Mouse (Mus musculus): ENCODE data around the gene Prss50. TPM values are rescaled to one million over a fixed set of nuclear protein-coding genes. Genes with fewer than 3 reads are reported as not detected.

Gene Prss50
- polyA plus RNA-seq, 1 experiment from 2014 or later = 0.69 TPM

- 81% methylated on average over 6 of the region's 6 CpGs for WGBS
- no peak overlapping the region for H3K4me2 ChIP-seq (ENCODE audit: low read depth, low read length)
- H3K36me3 ChIP-seq (replicated peaks; ENCODE audit: control insufficient read depth, insufficient read depth, low read depth, low read length) = no peaks in the 10 kb centered on the region
- H3K4me3 ChIP-seq (ENCODE audit: low read depth, low read length) = no peak overlapping the region
- no peaks in the 10 kb centered on the region for H3K4me1 ChIP-seq (ENCODE audit: control insufficient read depth, insufficient read depth, low read length)
- DNase-seq (ENCODE audit: low spot score) (no peak), ATAC-seq (replicated peaks; ENCODE audit: insufficient number of reproducible peaks, low FRiP score, low TSS enrichment, low read depth) (no peak)
- no peak overlapping the region for H3K27ac ChIP-seq (replicated peaks; ENCODE audit: low read depth, low read length)
- no peaks in the 10 kb centered on the region for H3K27me3 ChIP-seq (ENCODE audit: control insufficient read depth, insufficient read depth, low read length)
- no peaks in the 10 kb centered on the region for H3K9me3 ChIP-seq (replicated peaks; ENCODE audit: control insufficient read depth, low read length)
- no peak overlapping the region for H3K9ac ChIP-seq (replicated peaks; ENCODE audit: low read length)
Observed at GRCm38 (mm10) chr9:110909371-110909967, 51.7 kb downstream of the Prss50 start.

Other genes starting within 250 kb of the Prss50 start
- gene Nradd, start 233.5 kb upstream of the Prss50 start, polyA plus RNA-seq (2014; fragmentation: Nextera tagmentation; extraction: Ambion mirVana) = 25.1 and 29.2 TPM in 2 replicates
- gene Nbeal2, start 203.8 kb upstream of the Prss50 start, polyA plus RNA-seq (2014; fragmentation: Nextera tagmentation; extraction: Ambion mirVana) = 0.70 and 0.71 TPM in 2 replicates
- 117 and 118 TPM in 2 replicates for gene Ccdc12, start 201.5 kb upstream of the Prss50 start, polyA plus RNA-seq (2014; fragmentation: Nextera tagmentation; extraction: Ambion mirVana)
- gene Myl3, start 116.1 kb upstream of the Prss50 start, polyA plus RNA-seq (2014; fragmentation: Nextera tagmentation; extraction: Ambion mirVana) = 2.8 and 14.9 TPM in 2 replicates
- gene Pth1r, start 110.8 kb upstream of the Prss50 start, polyA plus RNA-seq (2014; fragmentation: Nextera tagmentation; extraction: Ambion mirVana) = 37.8 and 39.8 TPM in 2 replicates
- not detected in 2 replicates for gene Prss42, start 59.8 kb upstream of the Prss50 start, polyA plus RNA-seq (2014; fragmentation: Nextera tagmentation; extraction: Ambion mirVana)
- not detected in 2 replicates for gene Prss44, start 44.0 kb upstream of the Prss50 start, polyA plus RNA-seq (2014; fragmentation: Nextera tagmentation; extraction: Ambion mirVana)
- not detected in 2 replicates for gene Prss43, start 31.3 kb upstream of the Prss50 start, polyA plus RNA-seq (2014; fragmentation: Nextera tagmentation; extraction: Ambion mirVana)
- not detected in 2 replicates for gene Prss45, start 23.4 kb upstream of the Prss50 start, polyA plus RNA-seq (2014; fragmentation: Nextera tagmentation; extraction: Ambion mirVana)
- not detected in 2 replicates for gene Prss46, start 13.5 kb upstream of the Prss50 start, polyA plus RNA-seq (2014; fragmentation: Nextera tagmentation; extraction: Ambion mirVana)
- gene Als2cl, start 21.9 kb downstream of the Prss50 start, polyA plus RNA-seq (2014; fragmentation: Nextera tagmentation; extraction: Ambion mirVana) = 1.1 TPM in 2 replicates
- 0.13 and 0.29 TPM in 2 replicates for gene Tmie, start 22.1 kb downstream of the Prss50 start, polyA plus RNA-seq (2014; fragmentation: Nextera tagmentation; extraction: Ambion mirVana)
- gene Fam240a, start 58.9 kb downstream of the Prss50 start, polyA plus RNA-seq (2014; fragmentation: Nextera tagmentation; extraction: Ambion mirVana) = not detected in 2 replicates
- not detected in 2 replicates for gene Tdgf1, start 88.2 kb downstream of the Prss50 start, polyA plus RNA-seq (2014; fragmentation: Nextera tagmentation; extraction: Ambion mirVana)
- 0.20 and 0.74 TPM in 2 replicates for gene Lrrc2, start 93.6 kb downstream of the Prss50 start, polyA plus RNA-seq (2014; fragmentation: Nextera tagmentation; extraction: Ambion mirVana)
- gene Rtp3, start 132.6 kb downstream of the Prss50 start, polyA plus RNA-seq (2014; fragmentation: Nextera tagmentation; extraction: Ambion mirVana) = 0.13 and 0.28 TPM in 2 replicates
- 0.66 and 1.1 TPM in 2 replicates for gene Ltf, start 161.3 kb downstream of the Prss50 start, polyA plus RNA-seq (2014; fragmentation: Nextera tagmentation; extraction: Ambion mirVana)
- 0.76 and 0.99 TPM in 2 replicates for gene Ccrl2, start 199.6 kb downstream of the Prss50 start, polyA plus RNA-seq (2014; fragmentation: Nextera tagmentation; extraction: Ambion mirVana)

Data from embryonic facial prominence, embryonic 11.5 days (tissue).